Mouse (Mus musculus) ES-E14 (cell line): ENCODE data around the gene Blm. TPM values are rescaled to one million over a fixed set of nuclear protein-coding genes. Genes with fewer than 3 reads are reported as not detected.

Experiments used
- DNase-seq: peaks from one replicate; pipeline ENCODE4 v3.0.0-alpha.2; 2013; ENCODE audit warnings: low read depth, low spot score
- H3K27ac ChIP-seq: 2 replicates; pipeline ENCODE4 v1.5.1; 2012; ENCODE audit warnings: low read depth, mild to moderate bottlenecking, low read length, moderate library complexity, mixed read lengths; ENCODE audit not compliant: poor library complexity, insufficient read depth, severe bottlenecking
- H3K36me3 ChIP-seq: 2 replicates; pipeline ENCODE4 v1.6.1; 2012; ENCODE audit warnings: mild to moderate bottlenecking, low read length, moderate library complexity, mixed read lengths; ENCODE audit not compliant: control insufficient read depth, poor library complexity, insufficient read depth, severe bottlenecking
- H3K4me1 ChIP-seq, 2 experiments: fragments of 150-350 bp in 1 of 2; sonication (generic) in 1 of 2; 2 replicates each; pipeline ENCODE4 v1.6.1; 2012; ENCODE audit warnings: low read length in 2 of 2, mild to moderate bottlenecking in 1 of 2, mixed read lengths in 1 of 2; ENCODE audit not compliant: control insufficient read depth in 2 of 2, insufficient read depth in 2 of 2, poor library complexity in 1 of 2
- H3K4me3 ChIP-seq, 2 experiments: fragments of 150-350 bp in 1 of 2; sonication (generic) in 1 of 2; 2 replicates each; pipeline ENCODE4 v1.5.1; 2012; ENCODE audit warnings: low read length in 2 of 2, low read depth in 1 of 2, mild to moderate bottlenecking in 1 of 2, mixed read lengths in 1 of 2; ENCODE audit not compliant: insufficient read depth in 1 of 2, poor library complexity in 1 of 2, severe bottlenecking in 1 of 2
- H3K9ac ChIP-seq: 2 replicates; pipeline ENCODE4 v1.6.1; 2012; ENCODE audit warnings: low read depth, mild to moderate bottlenecking, low read length, mixed read lengths; ENCODE audit not compliant: poor library complexity, insufficient read depth, severe bottlenecking
- H3K9me3 ChIP-seq: fragments of 150-350 bp; sonication (generic); 2 replicates; pipeline ENCODE4 v1.6.1; 2012; ENCODE audit warnings: low read depth, mild to moderate bottlenecking, low read length; ENCODE audit not compliant: control insufficient read depth, insufficient read depth
- CHD2 ChIP-seq: IDR thresholded peaks from 2 replicates; pipeline ENCODE4 v1.6.1; 2014; ENCODE audit warnings: mild to moderate bottlenecking, low read depth, low read length, inconsistent platforms
- HCFC1 ChIP-seq: IDR thresholded peaks from 2 replicates; pipeline ENCODE4 v1.6.1; 2012; ENCODE audit warnings: low read length, inconsistent platforms, borderline replicate concordance; ENCODE audit not compliant: insufficient read depth
- MAFK ChIP-seq: IDR thresholded peaks from 2 replicates; pipeline ENCODE4 v1.6.1; 2014; ENCODE audit warnings: mild to moderate bottlenecking, low read depth, low read length, inconsistent platforms; ENCODE audit not compliant: insufficient read depth
- ZC3H11A ChIP-seq: IDR thresholded peaks from 2 replicates; pipeline ENCODE4 v1.6.1; 2012; ENCODE audit warnings: low read depth, mild to moderate bottlenecking, inconsistent platforms, low read length, borderline replicate concordance
- ZNF384 ChIP-seq: IDR thresholded peaks from 2 replicates; pipeline ENCODE4 v1.6.1; 2012; ENCODE audit warnings: low read depth, low read length, inconsistent platforms
- in situ Hi-C, 2 experiments: fragments of 600-800 bp; cut with MboI; formaldehyde crosslinking; loops; one replicate each; pipeline ENCODE4 v1.15.1; 2025; ENCODE audit warnings: low sequenced_read_pairs in 2 of 2, inconsistent platforms in 1 of 2; ENCODE audit not compliant: unreplicated experiment in 2 of 2
- total RNA-seq: library from RNA; depleted of rRNA; stranded (reverse); fragments of 300-350 nt; gene quantifications from 2 replicates; pipeline ENCODE4 v1.2.3, GENCODE M21; 2012

Gene Blm
- total RNA-seq, 1 experiment: 29.9 TPM

GRCm38 (mm10) chr7:80439789-80440488 is 95.0 kb downstream of the Blm start:
- Histone ChIP-seq H3K4me3 (no peak overlapping the region), H3K9me3 (no peaks in the 10 kb centered on the region), H3K27ac (no peak overlapping the region), H3K4me1 (peaks cover 0 to 13% of the 10 kb centered on the region in 2 experiments; a peak in 1 of 4 replicates), H3K9ac (no peak overlapping the region), H3K36me3 (no peaks in the 10 kb centered on the region)
- TF ChIP-seq ZNF384: no peak
- in situ Hi-C loops: no loop called here
- DNase-seq: no peak

GRCm38 (mm10) chr7:80439032-80439760 is 95.7 kb downstream of the Blm start:
- Histone ChIP-seq H3K9me3 (no peaks in the 10 kb centered on the region), H3K9ac (no peak overlapping the region), H3K4me3 (no peak overlapping the region), H3K27ac (no peak overlapping the region), H3K4me1 (peaks cover 0 to 12% of the 10 kb centered on the region in 2 experiments; a peak in 1 of 4 replicates), H3K36me3 (no peaks in the 10 kb centered on the region)
- in situ Hi-C loops: no loop called here
- no peak for DNase-seq
- TF ChIP-seq ZC3H11A: no peak
- TF ChIP-seq ZNF384: no peak
- TF ChIP-seq HCFC1: no peak
- TF ChIP-seq CHD2: no peak
- no peak for TF ChIP-seq MAFK

- TF ChIP-seq HCFC1: no peak
- TF ChIP-seq ZNF384: no peak
- TF ChIP-seq CHD2: no peak
- no peak for TF ChIP-seq ZC3H11A
- TF ChIP-seq MAFK: no peak
- Histone ChIP-seq H3K27ac (no peak overlapping the region), H3K4me3 (no peak overlapping the region), H3K36me3 (no peaks in the 10 kb centered on the region), H3K9ac (no peak overlapping the region), H3K9me3 (no peaks in the 10 kb centered on the region), H3K4me1 (peaks cover 0 to 6% of the 10 kb centered on the region in 2 experiments; a peak in 1 of 4 replicates)
- DNase-seq: no peak
- in situ Hi-C loops: no loop called here
Measured at GRCm38 (mm10) chr7:80436571-80436970, 98.3 kb downstream of the Blm start.

- Histone ChIP-seq H3K27ac (no peak overlapping the region), H3K9me3 (no peaks in the 10 kb centered on the region), H3K4me3 (no peak overlapping the region), H3K4me1 (peaks cover 0 to 6% of the 10 kb centered on the region in 2 experiments; a peak in 1 of 4 replicates), H3K36me3 (no peaks in the 10 kb centered on the region), H3K9ac (no peak overlapping the region)
- in situ Hi-C loops: no loop called here
- DNase-seq: no peak
- no peak for TF ChIP-seq MAFK
- TF ChIP-seq ZNF384: no peak
- TF ChIP-seq ZC3H11A: no peak
- TF ChIP-seq CHD2: no peak
- TF ChIP-seq HCFC1: no peak
Measured at GRCm38 (mm10) chr7:80435594-80435993, 99.3 kb downstream of the Blm start.
